Mouse (Mus musculus): ENCODE results near the gene Astn2. TPM values are rescaled to one million over a fixed set of nuclear protein-coding genes. Genes with fewer than 3 reads are reported as not detected.

Gene Astn2
- total and polyA plus RNA-seq, 3 experiments, result 0.50 to 0.90 (median 0.78) TPM

DNA sequence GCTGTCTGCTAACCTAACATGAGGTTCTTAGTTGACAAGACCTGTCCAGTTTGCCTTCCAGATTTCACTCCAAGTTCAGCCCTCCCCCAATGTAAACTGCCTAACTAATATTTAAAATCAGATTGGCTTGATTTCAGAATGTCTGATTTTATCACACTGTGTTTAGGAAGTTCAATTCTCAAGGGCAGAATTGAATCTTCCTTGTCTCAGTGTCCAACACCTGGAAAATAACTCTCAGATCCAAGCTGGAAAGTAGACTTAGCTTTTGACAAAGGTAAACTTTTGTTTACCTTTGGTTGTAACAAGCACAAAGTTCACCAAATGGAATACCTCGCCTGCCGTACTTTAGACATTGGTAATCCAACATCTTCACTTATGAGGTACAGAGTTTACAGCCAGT, 1027.8 kb downstream of the Astn2 start:
- no peak overlapping the region for H3K4me3 ChIP-seq
- intact Hi-C loops (cut with DNase I), result no loop called here
- H3K36me3 ChIP-seq (ENCODE audit: control insufficient read depth, insufficient read depth, low read length), result no peaks in the 10 kb centered on the region
- WGBS, result 92% methylated on average over 2 of the region's 2 CpGs
- H3K79me2 ChIP-seq (replicated peaks; ENCODE audit: control insufficient read depth, insufficient read depth, low read length), result no peaks in the 10 kb centered on the region
- DNase-seq, result no peak
- no peak overlapping the region for H3K27ac ChIP-seq
- H3K27me3 ChIP-seq (ENCODE audit: control insufficient read depth, insufficient read depth, low read length), result no peaks in the 10 kb centered on the region
- H3K4me1 ChIP-seq (ENCODE audit: control insufficient read depth, insufficient read depth, low read length), result no peaks in the 10 kb centered on the region; the same call in 1 of the 2 replicates
- H3K9ac ChIP-seq (ENCODE audit: low read depth, low read length), result no peak overlapping the region
- TF ChIP-seq EP300 (IDR thresholded peaks at IDR 0.05; ENCODE audit: insufficient read depth, low read depth, low read length) (no peak), POLR2A (IDR thresholded peaks at IDR 0.05; ENCODE audit: insufficient read depth, low read depth, low read length) (no peak), CTCF (IDR thresholded peaks at IDR 0.05) (no peak)

DNA sequence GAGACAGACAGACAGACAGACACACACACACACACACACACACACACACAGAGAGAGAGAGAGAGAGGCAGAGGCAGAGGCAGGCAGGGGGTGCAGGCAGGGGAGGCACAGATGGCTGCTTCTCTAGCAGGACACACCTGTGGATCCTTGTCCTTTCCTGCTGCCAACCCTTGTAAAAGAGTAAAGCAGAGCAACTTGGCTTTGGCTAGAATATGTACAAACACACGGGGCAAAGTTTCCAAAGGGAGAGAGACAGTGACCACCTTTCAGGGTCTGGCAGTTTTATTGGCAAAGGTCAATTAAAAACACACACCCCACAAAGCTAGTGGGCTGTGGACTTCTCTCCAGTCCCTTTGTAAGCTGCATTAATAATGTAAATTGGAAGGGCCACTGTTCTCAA, 1030.6 kb downstream of the Astn2 start:
- TF ChIP-seq CTCF (IDR thresholded peaks at IDR 0.05), result no peak
- TF ChIP-seq POLR2A (IDR thresholded peaks at IDR 0.05; ENCODE audit: insufficient read depth, low read depth, low read length), result no peak
- TF ChIP-seq EP300 (IDR thresholded peaks at IDR 0.05; ENCODE audit: insufficient read depth, low read depth, low read length), result no peak
- H3K36me3 ChIP-seq (ENCODE audit: control insufficient read depth, insufficient read depth, low read length), result no peaks in the 10 kb centered on the region
- no peaks in the 10 kb centered on the region for H3K27me3 ChIP-seq (ENCODE audit: control insufficient read depth, insufficient read depth, low read length)
- intact Hi-C loops (cut with DNase I), result no loop called here
- H3K4me1 ChIP-seq (ENCODE audit: control insufficient read depth, insufficient read depth, low read length), result no peaks in the 10 kb centered on the region; the same call in 1 of the 2 replicates
- no peak for DNase-seq
- no peak overlapping the region for H3K9ac ChIP-seq (ENCODE audit: low read depth, low read length)
- WGBS, result 70% methylated on average over 1 of the region's 1 CpGs
- no peaks in the 10 kb centered on the region for H3K79me2 ChIP-seq (replicated peaks; ENCODE audit: control insufficient read depth, insufficient read depth, low read length)
- H3K4me3 ChIP-seq, result no peak overlapping the region
- H3K27ac ChIP-seq, result no peak overlapping the region

DNA sequence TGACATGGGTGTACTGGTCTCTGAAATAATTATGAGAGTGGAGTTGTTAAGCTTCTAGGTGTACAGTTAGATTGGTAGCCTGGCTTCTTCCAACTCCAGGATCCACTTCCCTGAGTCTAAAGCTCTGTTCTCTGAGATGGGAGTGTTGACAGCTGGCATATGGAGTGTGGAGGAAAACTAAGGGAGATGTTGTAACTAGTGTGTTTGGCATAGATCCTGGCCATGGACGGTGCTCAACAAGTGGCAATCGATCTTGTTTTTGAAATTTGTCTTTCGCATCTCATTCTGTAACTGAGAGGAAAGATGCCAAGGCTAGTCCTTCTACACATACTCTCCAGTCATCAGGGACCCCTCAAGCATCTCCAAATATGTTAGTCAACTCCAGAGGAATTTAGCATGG, 1031.7 kb downstream of the Astn2 start:
- no peaks in the 10 kb centered on the region for H3K27me3 ChIP-seq (ENCODE audit: control insufficient read depth, insufficient read depth, low read length)
- WGBS, result 70% methylated on average over 3 of the region's 3 CpGs
- H3K4me1 ChIP-seq (ENCODE audit: control insufficient read depth, insufficient read depth, low read length), result no peaks in the 10 kb centered on the region; the same call in 1 of the 2 replicates
- H3K27ac ChIP-seq, result no peak overlapping the region
- H3K4me3 ChIP-seq, result no peak overlapping the region
- TF ChIP-seq POLR2A (IDR thresholded peaks at IDR 0.05; ENCODE audit: insufficient read depth, low read depth, low read length), result no peak
- no peak for TF ChIP-seq CTCF (IDR thresholded peaks at IDR 0.05)
- TF ChIP-seq EP300 (IDR thresholded peaks at IDR 0.05; ENCODE audit: insufficient read depth, low read depth, low read length), result no peak
- intact Hi-C loops (cut with DNase I), result no loop called here
- H3K79me2 ChIP-seq (replicated peaks; ENCODE audit: control insufficient read depth, insufficient read depth, low read length), result no peaks in the 10 kb centered on the region
- no peak overlapping the region for H3K9ac ChIP-seq (ENCODE audit: low read depth, low read length)
- H3K36me3 ChIP-seq (ENCODE audit: control insufficient read depth, insufficient read depth, low read length), result no peaks in the 10 kb centered on the region
- DNase-seq, result peak in 1 of 2 experiments; percentile 47

- H3K36me3 ChIP-seq (ENCODE audit: control insufficient read depth, insufficient read depth, low read length), result no peaks in the 10 kb centered on the region
- no peak overlapping the region for H3K27ac ChIP-seq
- no peaks in the 10 kb centered on the region for H3K79me2 ChIP-seq (replicated peaks; ENCODE audit: control insufficient read depth, insufficient read depth, low read length)
- no peak for DNase-seq
- no peak for TF ChIP-seq EP300 (IDR thresholded peaks at IDR 0.05; ENCODE audit: insufficient read depth, low read depth, low read length)
- no peak for TF ChIP-seq POLR2A (IDR thresholded peaks at IDR 0.05; ENCODE audit: insufficient read depth, low read depth, low read length)
- no peak for TF ChIP-seq CTCF (IDR thresholded peaks at IDR 0.05)
- intact Hi-C loops (cut with DNase I), result no loop called here
- no peak overlapping the region for H3K4me3 ChIP-seq
- H3K27me3 ChIP-seq (ENCODE audit: control insufficient read depth, insufficient read depth, low read length), result no peaks in the 10 kb centered on the region
- no peak overlapping the region for H3K9ac ChIP-seq (ENCODE audit: low read depth, low read length)
- H3K4me1 ChIP-seq (ENCODE audit: control insufficient read depth, insufficient read depth, low read length), result no peaks in the 10 kb centered on the region
Observed at GRCm38 (mm10) chr4:65367135-65367534, 1037.3 kb downstream of the Astn2 start.

DNA sequence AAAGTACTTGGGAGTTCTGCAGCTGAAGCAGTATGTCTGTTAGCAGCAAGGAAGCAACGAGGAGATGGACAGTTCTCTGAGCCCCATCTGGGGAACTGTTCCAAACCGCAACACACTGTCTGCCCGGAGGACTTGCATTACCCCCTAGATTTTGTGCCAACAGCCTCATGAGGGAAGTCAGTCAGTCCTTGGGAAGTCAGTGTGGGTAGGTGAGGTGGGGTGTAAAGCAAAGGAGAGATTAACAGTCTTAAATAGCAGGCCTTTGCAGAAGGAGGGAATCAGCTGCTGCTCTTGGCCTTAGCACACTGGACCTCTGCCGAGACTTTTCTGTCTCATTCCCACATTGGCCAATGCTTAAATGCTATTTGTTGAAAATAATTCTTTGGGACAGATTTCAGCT, 1049.8 kb downstream of the Astn2 start:
- no peaks in the 10 kb centered on the region for H3K27me3 ChIP-seq (ENCODE audit: control insufficient read depth, insufficient read depth, low read length)
- no peak overlapping the region for H3K4me3 ChIP-seq
- TF ChIP-seq POLR2A (IDR thresholded peaks at IDR 0.05; ENCODE audit: insufficient read depth, low read depth, low read length) (no peak), EP300 (IDR thresholded peaks at IDR 0.05; ENCODE audit: insufficient read depth, low read depth, low read length) (no peak), CTCF (IDR thresholded peaks at IDR 0.05) (no peak)
- intact Hi-C loops (cut with DNase I), result no loop called here
- no peak overlapping the region for H3K9ac ChIP-seq (ENCODE audit: low read depth, low read length)
- no peak overlapping the region for H3K27ac ChIP-seq
- peak; percentile 16 to 33 for DNase-seq
- no peaks in the 10 kb centered on the region for H3K36me3 ChIP-seq (ENCODE audit: control insufficient read depth, insufficient read depth, low read length)
- WGBS, result 45% methylated on average over 4 of the region's 4 CpGs
- H3K4me1 ChIP-seq (ENCODE audit: control insufficient read depth, insufficient read depth, low read length), result peaks cover 1% of the 10 kb centered on the region; the same call in 1 of the 2 replicates
- no peaks in the 10 kb centered on the region for H3K79me2 ChIP-seq (replicated peaks; ENCODE audit: control insufficient read depth, insufficient read depth, low read length)

GRCm38 (mm10) chr4:65350521-65350920, 1053.9 kb downstream of the Astn2 start:
- TF ChIP-seq EP300 (IDR thresholded peaks at IDR 0.05; ENCODE audit: insufficient read depth, low read depth, low read length), result no peak
- no peak for TF ChIP-seq POLR2A (IDR thresholded peaks at IDR 0.05; ENCODE audit: insufficient read depth, low read depth, low read length)
- no peak for DNase-seq

More at GRCm38 (mm10) chr4:65350521-65350920, 1053.9 kb downstream of the Astn2 start:
- Histone ChIP-seq H3K9ac (ENCODE audit: low read depth, low read length) (no peak overlapping the region), H3K36me3 (ENCODE audit: control insufficient read depth, insufficient read depth, low read length) (no peaks in the 10 kb centered on the region), H3K4me3 (no peak overlapping the region), H3K27me3 (ENCODE audit: control insufficient read depth, insufficient read depth, low read length) (no peaks in the 10 kb centered on the region), H3K4me1 (ENCODE audit: control insufficient read depth, insufficient read depth, low read length) (peaks cover 1% of the 10 kb centered on the region; the same call in 1 of the 2 replicates), H3K27ac (no peak overlapping the region), H3K79me2 (replicated peaks; ENCODE audit: control insufficient read depth, insufficient read depth, low read length) (no peaks in the 10 kb centered on the region)
- 79% methylated on average over 7 of the region's 7 CpGs for WGBS
- intact Hi-C loops (cut with DNase I), result no loop called here

Data from heart, adult 2 months (tissue).